Mouse (Mus musculus): Measurements from ENCODE around the gene Cidec. TPM values are rescaled to one million over a fixed set of nuclear protein-coding genes. Genes with fewer than 3 reads are reported as not detected.

Gene Cidec
- polyA plus RNA-seq, 1 experiment: not detected

DNA sequence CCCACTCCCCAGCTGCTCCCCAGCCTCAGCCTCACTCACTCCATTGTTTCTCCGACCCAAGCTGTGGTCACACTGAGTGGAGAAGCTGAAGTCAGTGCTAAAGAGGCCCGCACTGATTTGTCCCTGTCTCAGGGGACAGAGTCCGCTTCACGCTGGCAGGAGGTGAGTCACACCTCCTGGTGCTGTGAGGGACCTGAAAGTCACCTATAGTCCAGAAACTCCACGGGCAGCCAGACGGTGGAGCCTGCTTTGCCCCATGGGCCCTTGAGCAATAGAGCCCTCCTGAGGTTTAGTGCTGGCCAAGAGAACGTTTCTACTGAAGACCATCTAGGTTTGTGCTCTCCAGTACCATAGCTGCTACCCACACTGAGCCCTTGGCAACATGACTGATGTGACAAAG lies 869 bp downstream of the Cidec start:
- H3K4me1 ChIP-seq: peaks cover 40% of the 10 kb centered on the region
- H3K36me3 ChIP-seq (replicated peaks; ENCODE audit: low read length): no peaks in the 10 kb centered on the region
- no peak overlapping the region for H3K4me3 ChIP-seq (replicated peaks)
- H3K27me3 ChIP-seq (replicated peaks): peaks cover 35% of the 10 kb centered on the region
- no peaks in the 10 kb centered on the region for H3K9me3 ChIP-seq
- TF ChIP-seq FLI1 (IDR thresholded peaks at IDR 0.05; ENCODE audit: low read length) (no peak), GATA1 (IDR thresholded peaks at IDR 0.05; ENCODE audit: borderline replicate concordance, low read length) (no peak)

DNA sequence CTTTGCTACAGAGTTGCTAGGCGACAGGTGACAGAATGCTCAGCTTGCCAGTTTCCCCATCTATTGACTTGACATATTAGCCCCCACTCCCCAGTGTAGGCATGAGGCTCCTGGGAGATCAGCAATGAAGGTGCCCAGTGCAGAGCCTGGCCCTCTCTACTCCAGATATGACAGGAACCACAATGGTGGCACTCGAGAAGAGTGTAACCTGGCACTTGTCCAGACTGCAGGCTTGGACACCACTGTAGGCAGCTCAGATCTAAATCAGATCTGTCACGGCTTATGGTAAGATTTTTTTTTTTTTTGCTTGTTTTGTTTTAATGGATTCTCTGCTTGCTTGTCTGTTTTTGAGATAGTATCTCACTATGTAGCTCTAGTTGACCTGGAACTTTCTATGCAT lies 1.9 kb downstream of the Cidec start:
- H3K4me1 ChIP-seq: peaks cover 42% of the 10 kb centered on the region
- peaks cover 35% of the 10 kb centered on the region for H3K27me3 ChIP-seq (replicated peaks)
- TF ChIP-seq FLI1 (IDR thresholded peaks at IDR 0.05; ENCODE audit: low read length) (no peak), GATA1 (IDR thresholded peaks at IDR 0.05; ENCODE audit: borderline replicate concordance, low read length) (no peak)
- no peaks in the 10 kb centered on the region for H3K9me3 ChIP-seq
- no peaks in the 10 kb centered on the region for H3K36me3 ChIP-seq (replicated peaks; ENCODE audit: low read length)
- H3K4me3 ChIP-seq (replicated peaks): no peak overlapping the region

DNA sequence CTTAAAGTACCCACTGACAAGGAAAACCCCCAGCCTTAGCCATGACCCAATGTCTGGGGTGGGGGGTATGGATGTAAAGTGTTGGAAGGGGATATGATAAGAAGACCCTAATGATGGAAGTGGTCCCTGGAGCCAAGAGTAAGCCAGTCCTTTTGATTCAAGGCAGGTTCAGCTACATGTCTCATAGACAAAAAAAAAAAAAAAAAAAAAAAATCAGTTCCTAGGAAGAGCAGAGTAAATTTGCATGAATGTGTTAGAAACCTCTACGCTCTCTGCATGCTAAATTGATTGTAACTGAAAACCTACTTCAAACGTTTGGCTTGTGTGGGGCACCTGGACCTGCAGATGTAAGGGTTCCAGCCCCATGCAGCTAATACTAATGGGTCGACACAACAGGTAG lies 3.8 kb downstream of the Cidec start:
- H3K4me1 ChIP-seq: peaks cover 38% of the 10 kb centered on the region
- H3K36me3 ChIP-seq (replicated peaks; ENCODE audit: low read length): no peaks in the 10 kb centered on the region
- TF ChIP-seq FLI1 (IDR thresholded peaks at IDR 0.05; ENCODE audit: low read length): no peak
- no peak for TF ChIP-seq GATA1 (IDR thresholded peaks at IDR 0.05; ENCODE audit: borderline replicate concordance, low read length)
- H3K9me3 ChIP-seq: peaks cover 4% of the 10 kb centered on the region
- peaks cover 32% of the 10 kb centered on the region for H3K27me3 ChIP-seq (replicated peaks)
- no peak overlapping the region for H3K4me3 ChIP-seq (replicated peaks)

DNA sequence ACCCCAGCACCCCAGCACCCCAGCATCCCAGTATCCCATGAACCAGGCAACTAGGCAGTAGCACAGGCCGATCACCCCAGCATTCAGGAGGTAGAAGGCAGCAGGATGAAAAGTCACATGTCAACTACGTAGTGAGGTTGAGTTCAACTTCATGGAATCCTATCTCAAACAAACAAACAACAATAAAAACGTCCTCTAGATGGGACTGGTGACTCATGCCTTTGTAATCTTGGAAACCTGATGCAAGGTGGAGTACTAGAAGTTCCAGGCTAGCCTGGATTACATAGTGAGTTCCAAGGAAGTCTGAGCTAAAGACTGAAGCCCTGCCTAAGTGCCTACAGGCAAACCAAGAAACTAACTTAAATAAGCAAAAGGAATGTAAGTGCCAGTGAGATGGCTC lies 4.7 kb downstream of the Cidec start:
- Histone ChIP-seq H3K4me1 (peaks cover 37% of the 10 kb centered on the region), H3K9me3 (peaks cover 4% of the 10 kb centered on the region), H3K27me3 (replicated peaks) (peaks cover 31% of the 10 kb centered on the region), H3K4me3 (replicated peaks) (no peak overlapping the region), H3K36me3 (replicated peaks; ENCODE audit: low read length) (no peaks in the 10 kb centered on the region)
- no peak for TF ChIP-seq GATA1 (IDR thresholded peaks at IDR 0.05; ENCODE audit: borderline replicate concordance, low read length)
- TF ChIP-seq FLI1 (IDR thresholded peaks at IDR 0.05; ENCODE audit: low read length): no peak

DNA sequence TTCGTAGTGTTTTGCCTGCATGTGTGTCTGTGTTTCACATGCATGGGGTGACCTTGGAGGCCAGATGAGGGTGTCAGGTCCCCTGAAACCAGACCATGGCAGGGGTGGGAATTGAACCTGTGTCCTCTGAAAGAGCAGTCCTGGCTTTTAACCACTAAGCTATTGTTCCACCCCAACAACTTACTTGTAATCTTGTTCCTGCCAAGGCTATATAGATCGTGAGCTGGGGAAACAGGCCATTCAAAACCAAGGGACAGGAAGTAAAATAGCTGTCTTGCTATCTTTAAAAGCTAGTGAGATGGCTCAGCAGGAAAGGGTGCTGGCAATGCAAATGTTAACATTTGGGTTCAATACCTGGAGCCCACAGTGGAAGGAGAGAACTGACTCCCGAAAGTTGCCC lies 5.6 kb downstream of the Cidec start:
- Histone ChIP-seq H3K36me3 (replicated peaks; ENCODE audit: low read length) (no peaks in the 10 kb centered on the region), H3K4me1 (peaks cover 36% of the 10 kb centered on the region), H3K4me3 (replicated peaks) (peak overlapping the region; percentile 4), H3K27me3 (replicated peaks) (peaks cover 28% of the 10 kb centered on the region), H3K9me3 (peaks cover 4% of the 10 kb centered on the region)
- TF ChIP-seq FLI1 (IDR thresholded peaks at IDR 0.05; ENCODE audit: low read length): no peak
- TF ChIP-seq GATA1 (IDR thresholded peaks at IDR 0.05; ENCODE audit: borderline replicate concordance, low read length): no peak

DNA sequence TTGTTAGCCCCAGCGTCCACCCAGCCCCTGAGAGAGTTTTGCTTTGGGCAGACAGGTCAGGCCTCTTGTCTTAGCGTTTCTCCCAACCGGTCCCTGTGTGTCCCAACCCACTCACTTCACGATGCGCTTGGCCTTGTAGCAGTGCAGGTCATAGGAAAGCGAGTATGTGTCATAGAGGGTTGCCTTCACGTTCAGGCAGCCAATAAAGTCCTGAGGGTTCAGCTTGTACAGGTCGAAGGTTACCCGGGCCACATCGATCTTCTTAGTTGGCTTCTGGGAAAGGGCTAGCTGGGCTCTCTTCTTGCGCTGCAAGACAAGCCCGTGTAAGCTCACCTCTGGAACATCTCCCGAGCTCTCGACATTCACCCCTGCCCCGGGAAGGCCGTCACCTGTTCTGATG lies 7.6 kb downstream of the Cidec start:
- Histone ChIP-seq H3K36me3 (replicated peaks; ENCODE audit: low read length) (no peaks in the 10 kb centered on the region), H3K9me3 (peaks cover 4% of the 10 kb centered on the region), H3K27me3 (replicated peaks) (peaks cover 10% of the 10 kb centered on the region), H3K4me1 (peaks cover 42% of the 10 kb centered on the region), H3K4me3 (replicated peaks) (no peak overlapping the region)
- TF ChIP-seq FLI1 (IDR thresholded peaks at IDR 0.05; ENCODE audit: low read length) (no peak), GATA1 (IDR thresholded peaks at IDR 0.05; ENCODE audit: borderline replicate concordance, low read length) (no peak)

DNA sequence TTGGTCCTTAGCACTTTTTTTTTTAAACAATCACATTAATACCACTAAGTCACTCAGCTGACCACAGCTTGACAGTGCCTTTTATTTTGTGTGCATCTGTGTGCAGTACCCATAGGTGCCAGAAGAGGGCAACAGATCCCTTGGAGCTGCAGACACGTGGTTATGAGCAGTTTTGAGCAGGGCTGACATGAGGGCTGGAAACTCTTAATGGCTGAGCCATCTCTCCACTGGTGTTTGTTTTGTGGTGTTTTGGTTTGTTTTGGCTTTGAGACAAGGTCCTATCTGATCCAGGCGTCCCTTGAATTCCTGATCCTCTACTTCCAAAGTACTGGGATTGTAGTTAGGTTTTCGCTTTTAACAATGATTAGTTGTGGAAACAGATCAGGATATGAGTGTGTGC lies 8.2 kb downstream of the Cidec start:
- Histone ChIP-seq H3K36me3 (replicated peaks; ENCODE audit: low read length) (no peaks in the 10 kb centered on the region), H3K27me3 (replicated peaks) (peaks cover 8% of the 10 kb centered on the region), H3K4me1 (peaks cover 48% of the 10 kb centered on the region), H3K4me3 (replicated peaks) (no peak overlapping the region), H3K9me3 (peaks cover 4% of the 10 kb centered on the region)
- TF ChIP-seq FLI1 (IDR thresholded peaks at IDR 0.05; ENCODE audit: low read length) (no peak), GATA1 (IDR thresholded peaks at IDR 0.05; ENCODE audit: borderline replicate concordance, low read length) (no peak)

DNA sequence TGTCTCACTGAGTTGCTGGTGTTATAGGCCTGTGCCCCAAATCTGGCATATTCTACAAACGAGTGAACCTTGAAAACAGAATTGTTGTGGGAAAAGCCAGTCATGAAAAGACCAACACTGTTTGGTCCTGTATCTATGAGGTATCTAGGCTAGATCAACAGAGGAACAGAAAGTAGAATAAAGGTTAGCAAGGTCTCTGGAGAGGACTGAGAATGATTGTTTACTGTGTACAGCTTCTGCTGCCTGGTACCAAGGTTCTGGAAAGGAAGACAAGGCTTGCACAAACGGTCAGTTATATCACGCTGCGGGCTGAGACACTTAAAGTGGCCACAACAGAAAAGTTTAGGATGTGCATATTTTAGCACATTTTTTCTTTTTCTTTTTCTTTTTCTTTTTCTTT lies 8.9 kb downstream of the Cidec start:
- TF ChIP-seq GATA1 (IDR thresholded peaks at IDR 0.05; ENCODE audit: borderline replicate concordance, low read length) (no peak), FLI1 (IDR thresholded peaks at IDR 0.05; ENCODE audit: low read length) (no peak)
- Histone ChIP-seq H3K36me3 (replicated peaks; ENCODE audit: low read length) (no peaks in the 10 kb centered on the region), H3K27me3 (replicated peaks) (peaks cover 5% of the 10 kb centered on the region), H3K4me1 (peaks cover 44% of the 10 kb centered on the region), H3K4me3 (replicated peaks) (no peak overlapping the region), H3K9me3 (peaks cover 4% of the 10 kb centered on the region)

DNA sequence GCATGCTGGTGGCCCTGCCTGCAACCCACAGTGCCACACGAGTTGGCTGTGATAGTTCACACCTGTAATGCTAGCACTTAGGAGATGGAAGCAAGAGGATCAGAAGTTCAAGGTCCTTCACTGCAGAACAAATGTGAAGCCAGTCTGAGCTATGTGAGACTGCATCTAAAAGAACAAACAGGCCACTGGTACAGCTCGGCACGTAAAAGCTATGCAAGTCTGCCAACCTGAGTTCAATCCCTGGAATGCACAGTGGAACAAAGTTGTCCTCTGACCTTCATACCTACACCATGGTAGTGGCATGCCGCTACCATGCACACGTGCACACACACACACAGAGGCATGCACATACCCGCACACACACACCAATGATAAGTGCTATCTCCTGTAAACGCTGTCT lies 11.4 kb downstream of the Cidec start:
- Histone ChIP-seq H3K4me1 (peaks cover 42% of the 10 kb centered on the region), H3K9me3 (peaks cover 4% of the 10 kb centered on the region), H3K27me3 (replicated peaks) (peaks cover 5% of the 10 kb centered on the region), H3K4me3 (replicated peaks) (no peak overlapping the region), H3K36me3 (replicated peaks; ENCODE audit: low read length) (no peaks in the 10 kb centered on the region)
- TF ChIP-seq GATA1 (IDR thresholded peaks at IDR 0.05; ENCODE audit: borderline replicate concordance, low read length) (no peak), FLI1 (IDR thresholded peaks at IDR 0.05; ENCODE audit: low read length) (no peak)

DNA sequence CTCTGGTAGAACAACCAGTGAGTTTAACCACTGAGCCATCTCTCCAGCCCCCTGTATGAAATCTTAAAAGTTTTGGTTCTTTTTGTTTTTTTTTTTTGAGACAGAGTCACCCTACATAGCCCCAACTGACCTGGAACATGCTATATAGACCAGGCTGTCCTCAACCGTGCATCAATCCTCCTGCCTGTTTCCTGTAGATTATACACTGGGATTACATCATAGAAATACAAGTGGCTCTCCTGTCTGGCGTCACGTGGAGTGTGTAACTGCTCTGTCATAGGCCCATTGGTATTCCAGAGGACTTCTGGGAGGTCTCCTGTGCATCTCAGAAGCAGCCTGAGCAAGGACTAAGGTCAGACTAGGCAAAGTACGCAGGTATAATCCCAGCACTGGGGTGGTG lies 12.6 kb downstream of the Cidec start:
- no peaks in the 10 kb centered on the region for H3K36me3 ChIP-seq (replicated peaks; ENCODE audit: low read length)
- TF ChIP-seq FLI1 (IDR thresholded peaks at IDR 0.05; ENCODE audit: low read length) (no peak), GATA1 (IDR thresholded peaks at IDR 0.05; ENCODE audit: borderline replicate concordance, low read length) (no peak)
- peaks cover 4% of the 10 kb centered on the region for H3K9me3 ChIP-seq
- peaks cover 49% of the 10 kb centered on the region for H3K4me1 ChIP-seq
- peaks cover 5% of the 10 kb centered on the region for H3K27me3 ChIP-seq (replicated peaks)
- no peak overlapping the region for H3K4me3 ChIP-seq (replicated peaks)

DNA sequence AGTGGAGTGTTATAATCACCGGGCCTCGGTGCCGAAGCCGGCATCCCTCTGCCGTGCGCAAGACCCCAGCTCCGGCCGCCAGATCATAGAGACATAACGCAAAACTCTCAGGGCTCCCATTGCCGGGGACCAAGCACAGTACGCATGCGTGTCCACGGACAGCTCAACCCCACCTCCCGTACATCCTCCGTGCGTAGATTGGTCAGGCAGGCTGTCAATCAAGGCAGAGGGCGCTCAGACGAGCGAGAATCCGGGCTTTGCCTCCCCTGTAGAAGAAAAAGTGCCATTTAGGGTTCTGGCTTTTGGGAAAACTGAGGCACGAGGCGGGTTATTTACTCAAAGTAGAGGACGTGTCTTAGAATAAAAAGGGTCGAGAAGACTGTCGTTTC lies 16.4 kb downstream of the Cidec start, which contains the start of gene Rpusd3:
Gene Rpusd3 (minus strand): TSS at position 142 of the 389 bp plus-strand sequence.
- Histone ChIP-seq H3K4me3 (replicated peaks) (peak within 1 kb of the TSS; percentile 96), H3K36me3 (replicated peaks; ENCODE audit: low read length) (peaks cover 33% of the 10 kb centered on the region), H3K27me3 (replicated peaks) (no peaks in the 10 kb centered on the region), H3K9me3 (no peaks in the 10 kb centered on the region), H3K4me1 (peaks cover 52% of the 10 kb centered on the region)
- TF ChIP-seq GATA1 (IDR thresholded peaks at IDR 0.05; ENCODE audit: borderline replicate concordance, low read length) (no peak), FLI1 (IDR thresholded peaks at IDR 0.05; ENCODE audit: low read length) (no peak)

Data from megakaryocyte, embryonic 14.5 days (primary cell).